Mouse (Mus musculus): ENCODE measurements around the gene Gja5. TPM values are rescaled to one million over a fixed set of nuclear protein-coding genes. Genes with fewer than 3 reads are reported as not detected.

Gja5 gene
- total and polyA plus RNA-seq, 3 experiments = 14.2 to 24.0 (median 16.3) TPM

- H3K36me3 ChIP-seq (ENCODE audit: control insufficient read depth, insufficient read depth, low read length) = no peaks in the 10 kb centered on the region
- intact Hi-C loops (cut with DNase I) = no loop called here
- WGBS = 71% methylated on average over 12 of the region's 12 CpGs
These were observed 58.9 kb downstream of the Gja5 start for GRCm38 (mm10) chr3:96963088-96964034.

GRCm38 (mm10) chr3:96970986-96971385 lies 66.5 kb downstream of the Gja5 start:
- Histone ChIP-seq H3K4me3 (no peak overlapping the region), H3K27ac (no peak overlapping the region), H3K36me3 (ENCODE audit: control insufficient read depth, insufficient read depth, low read length) (no peaks in the 10 kb centered on the region), H3K27me3 (ENCODE audit: control insufficient read depth, insufficient read depth, low read length) (no peaks in the 10 kb centered on the region), H3K4me1 (ENCODE audit: control insufficient read depth, insufficient read depth, low read length) (no peaks in the 10 kb centered on the region), H3K79me2 (replicated peaks; ENCODE audit: control insufficient read depth, insufficient read depth, low read length) (no peaks in the 10 kb centered on the region), H3K9ac (ENCODE audit: low read depth, low read length) (no peak overlapping the region)
- intact Hi-C loops (cut with DNase I) = no loop called here
- DNase-seq = no peak
- WGBS = 8% methylated on average over 7 of the region's 7 CpGs
- no peak for TF ChIP-seq EP300 (IDR thresholded peaks at IDR 0.05; ENCODE audit: insufficient read depth, low read depth, low read length)
- TF ChIP-seq POLR2A (IDR thresholded peaks at IDR 0.05; ENCODE audit: insufficient read depth, low read depth, low read length) = no peak
- no peak for TF ChIP-seq CTCF (IDR thresholded peaks at IDR 0.05)

More at GRCm38 (mm10) chr3:96963088-96964034, 58.9 kb downstream of the Gja5 start:
- Histone ChIP-seq H3K79me2 (replicated peaks; ENCODE audit: control insufficient read depth, insufficient read depth, low read length) (no peaks in the 10 kb centered on the region), H3K27me3 (ENCODE audit: control insufficient read depth, insufficient read depth, low read length) (no peaks in the 10 kb centered on the region), H3K4me3 (no peak overlapping the region), H3K9ac (ENCODE audit: low read depth, low read length) (no peak overlapping the region), H3K4me1 (ENCODE audit: control insufficient read depth, insufficient read depth, low read length) (no peaks in the 10 kb centered on the region), H3K27ac (no peak overlapping the region)
- no peak for DNase-seq
- no peak for TF ChIP-seq POLR2A (IDR thresholded peaks at IDR 0.05; ENCODE audit: insufficient read depth, low read depth, low read length)
- TF ChIP-seq EP300 (IDR thresholded peaks at IDR 0.05; ENCODE audit: insufficient read depth, low read depth, low read length) = no peak
- no peak for TF ChIP-seq CTCF (IDR thresholded peaks at IDR 0.05)

GRCm38 (mm10) chr3:96974467-96974866 lies 70.0 kb downstream of the Gja5 start:
- WGBS = 83% methylated on average over 7 of the region's 7 CpGs
- no peaks in the 10 kb centered on the region for H3K79me2 ChIP-seq (replicated peaks; ENCODE audit: control insufficient read depth, insufficient read depth, low read length)
- H3K27me3 ChIP-seq (ENCODE audit: control insufficient read depth, insufficient read depth, low read length) = no peaks in the 10 kb centered on the region
- no peaks in the 10 kb centered on the region for H3K4me1 ChIP-seq (ENCODE audit: control insufficient read depth, insufficient read depth, low read length)
- no peak for TF ChIP-seq POLR2A (IDR thresholded peaks at IDR 0.05; ENCODE audit: insufficient read depth, low read depth, low read length)
- TF ChIP-seq EP300 (IDR thresholded peaks at IDR 0.05; ENCODE audit: insufficient read depth, low read depth, low read length) = no peak
- TF ChIP-seq CTCF (IDR thresholded peaks at IDR 0.05) = no peak
- H3K9ac ChIP-seq (ENCODE audit: low read depth, low read length) = no peak overlapping the region
- DNase-seq = no peak
- H3K36me3 ChIP-seq (ENCODE audit: control insufficient read depth, insufficient read depth, low read length) = no peaks in the 10 kb centered on the region
- no peak overlapping the region for H3K4me3 ChIP-seq
- intact Hi-C loops (cut with DNase I) = no loop called here
- no peak overlapping the region for H3K27ac ChIP-seq

- Histone ChIP-seq H3K4me1 (ENCODE audit: control insufficient read depth, insufficient read depth, low read length) (no peaks in the 10 kb centered on the region), H3K79me2 (replicated peaks; ENCODE audit: control insufficient read depth, insufficient read depth, low read length) (no peaks in the 10 kb centered on the region)
These were observed 71.1 kb downstream of the Gja5 start for GRCm38 (mm10) chr3:96975628-96976027.

GRCm38 (mm10) chr3:96977507-96977906 lies 73.0 kb downstream of the Gja5 start:
- Histone ChIP-seq H3K4me3 (no peak overlapping the region), H3K27me3 (ENCODE audit: control insufficient read depth, insufficient read depth, low read length) (no peaks in the 10 kb centered on the region), H3K36me3 (ENCODE audit: control insufficient read depth, insufficient read depth, low read length) (no peaks in the 10 kb centered on the region), H3K9ac (ENCODE audit: low read depth, low read length) (no peak overlapping the region), H3K4me1 (ENCODE audit: control insufficient read depth, insufficient read depth, low read length) (no peaks in the 10 kb centered on the region), H3K27ac (no peak overlapping the region), H3K79me2 (replicated peaks; ENCODE audit: control insufficient read depth, insufficient read depth, low read length) (no peaks in the 10 kb centered on the region)
- no peak for DNase-seq
- intact Hi-C loops (cut with DNase I) = no loop called here
- 92% methylated on average over 2 of the region's 2 CpGs for WGBS
- no peak for TF ChIP-seq CTCF (IDR thresholded peaks at IDR 0.05)
- no peak for TF ChIP-seq EP300 (IDR thresholded peaks at IDR 0.05; ENCODE audit: insufficient read depth, low read depth, low read length)

More at GRCm38 (mm10) chr3:96975628-96976027, 71.1 kb downstream of the Gja5 start:
- WGBS = 80% methylated on average over 10 of the region's 10 CpGs
- Histone ChIP-seq H3K4me3 (no peak overlapping the region), H3K36me3 (ENCODE audit: control insufficient read depth, insufficient read depth, low read length) (no peaks in the 10 kb centered on the region), H3K9ac (ENCODE audit: low read depth, low read length) (no peak overlapping the region), H3K27ac (no peak overlapping the region), H3K27me3 (ENCODE audit: control insufficient read depth, insufficient read depth, low read length) (no peaks in the 10 kb centered on the region)
- TF ChIP-seq EP300 (IDR thresholded peaks at IDR 0.05; ENCODE audit: insufficient read depth, low read depth, low read length) (no peak), CTCF (IDR thresholded peaks at IDR 0.05) (no peak), POLR2A (IDR thresholded peaks at IDR 0.05; ENCODE audit: insufficient read depth, low read depth, low read length) (no peak)
- intact Hi-C loops (cut with DNase I) = no loop called here
- no peak for DNase-seq

GRCm38 (mm10) chr3:96978469-96978868 lies 74.0 kb downstream of the Gja5 start:
- WGBS = 73% methylated on average over 6 of the region's 6 CpGs
- Histone ChIP-seq H3K4me3 (no peak overlapping the region), H3K27ac (no peak overlapping the region), H3K27me3 (ENCODE audit: control insufficient read depth, insufficient read depth, low read length) (no peaks in the 10 kb centered on the region), H3K79me2 (replicated peaks; ENCODE audit: control insufficient read depth, insufficient read depth, low read length) (no peaks in the 10 kb centered on the region), H3K9ac (ENCODE audit: low read depth, low read length) (no peak overlapping the region), H3K4me1 (ENCODE audit: control insufficient read depth, insufficient read depth, low read length) (no peaks in the 10 kb centered on the region), H3K36me3 (ENCODE audit: control insufficient read depth, insufficient read depth, low read length) (no peaks in the 10 kb centered on the region)
- TF ChIP-seq POLR2A (IDR thresholded peaks at IDR 0.05; ENCODE audit: insufficient read depth, low read depth, low read length) (no peak), CTCF (IDR thresholded peaks at IDR 0.05) (no peak), EP300 (IDR thresholded peaks at IDR 0.05; ENCODE audit: insufficient read depth, low read depth, low read length) (no peak)
- intact Hi-C loops (cut with DNase I) = no loop called here
- no peak for DNase-seq

Data from heart, adult 2 months (tissue).